Mouse (Mus musculus): ENCODE data around the gene Gdpd4.

Gdpd4 gene

GRCm38 (mm10) chr7:98085314-98085713, 165.6 kb downstream of the Gdpd4 start:
- no peak for DNase-seq (ENCODE audit: low read depth, low spot score)

GRCm38 (mm10) chr7:98086346-98086745, 166.6 kb downstream of the Gdpd4 start:
- DNase-seq (ENCODE audit: low read depth, low spot score) = no peak

GRCm38 (mm10) chr7:98095852-98096251, 176.1 kb downstream of the Gdpd4 start:
- DNase-seq (ENCODE audit: low read depth, low spot score) = no peak

GRCm38 (mm10) chr7:98097557-98097956, 177.8 kb downstream of the Gdpd4 start:
- no peak for DNase-seq (ENCODE audit: low read depth, low spot score)
